Mouse (Mus musculus): ENCODE results near the gene Cobl.

The Cobl gene

GRCm38 (mm10) chr11:12314278-12315043 lies 150.3 kb downstream of the Cobl start:
- no peak for DNase-seq (ENCODE audit: low read depth, low spot score)

DNA sequence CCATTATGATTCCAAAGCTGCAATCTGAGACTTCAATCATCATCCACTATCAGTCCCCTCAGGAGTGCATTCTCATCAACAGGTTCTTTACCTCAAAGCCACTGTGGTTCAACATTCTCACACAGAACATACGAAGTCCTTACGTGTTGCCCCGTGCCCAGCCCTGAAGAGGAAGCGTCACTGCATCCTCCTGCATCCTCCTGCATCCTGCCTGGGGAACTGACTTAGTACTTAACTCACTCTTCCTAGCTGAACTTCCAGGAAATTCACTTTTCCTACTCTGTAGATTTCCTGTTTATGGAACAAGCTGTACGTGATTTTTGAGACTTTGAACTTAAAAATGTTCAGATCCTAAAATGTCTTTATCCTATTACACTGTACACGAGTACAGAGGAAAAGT lies 153.3 kb downstream of the Cobl start:
- DNase-seq (ENCODE audit: low read depth, low spot score), result no peak

DNA sequence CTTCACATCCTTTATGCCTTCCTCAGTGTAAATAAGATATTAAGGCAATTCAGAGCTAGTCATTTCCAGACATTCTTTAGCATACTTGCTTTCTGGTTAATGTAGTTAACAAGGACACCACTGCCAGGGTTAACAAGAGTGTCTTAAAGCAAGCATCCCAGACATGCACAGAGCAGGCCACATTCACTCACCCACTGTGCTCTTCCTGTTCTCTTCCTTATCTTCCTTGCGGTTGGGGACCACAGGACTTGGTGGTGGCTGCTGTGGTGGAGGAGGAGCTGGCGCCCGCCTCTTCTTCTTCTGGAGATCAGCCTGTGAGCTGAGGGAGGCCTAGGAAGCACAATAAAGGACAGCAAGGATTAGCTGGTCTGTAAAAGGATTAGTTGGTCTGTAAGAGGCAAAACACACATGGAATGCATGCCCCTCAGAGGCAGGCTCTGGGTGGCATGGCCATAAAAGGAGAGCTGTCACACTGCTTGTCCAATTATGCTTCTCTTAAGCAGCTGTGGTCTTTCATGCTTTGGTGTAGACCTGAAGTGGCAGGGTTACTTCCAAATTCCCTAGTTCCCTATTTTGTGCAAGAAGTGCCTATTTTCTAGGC lies 155.2 kb downstream of the Cobl start:
- no peak for DNase-seq (ENCODE audit: low read depth, low spot score)

GRCm38 (mm10) chr11:12304879-12305278 lies 159.9 kb downstream of the Cobl start:
- no peak for DNase-seq (ENCODE audit: low read depth, low spot score)

DNA sequence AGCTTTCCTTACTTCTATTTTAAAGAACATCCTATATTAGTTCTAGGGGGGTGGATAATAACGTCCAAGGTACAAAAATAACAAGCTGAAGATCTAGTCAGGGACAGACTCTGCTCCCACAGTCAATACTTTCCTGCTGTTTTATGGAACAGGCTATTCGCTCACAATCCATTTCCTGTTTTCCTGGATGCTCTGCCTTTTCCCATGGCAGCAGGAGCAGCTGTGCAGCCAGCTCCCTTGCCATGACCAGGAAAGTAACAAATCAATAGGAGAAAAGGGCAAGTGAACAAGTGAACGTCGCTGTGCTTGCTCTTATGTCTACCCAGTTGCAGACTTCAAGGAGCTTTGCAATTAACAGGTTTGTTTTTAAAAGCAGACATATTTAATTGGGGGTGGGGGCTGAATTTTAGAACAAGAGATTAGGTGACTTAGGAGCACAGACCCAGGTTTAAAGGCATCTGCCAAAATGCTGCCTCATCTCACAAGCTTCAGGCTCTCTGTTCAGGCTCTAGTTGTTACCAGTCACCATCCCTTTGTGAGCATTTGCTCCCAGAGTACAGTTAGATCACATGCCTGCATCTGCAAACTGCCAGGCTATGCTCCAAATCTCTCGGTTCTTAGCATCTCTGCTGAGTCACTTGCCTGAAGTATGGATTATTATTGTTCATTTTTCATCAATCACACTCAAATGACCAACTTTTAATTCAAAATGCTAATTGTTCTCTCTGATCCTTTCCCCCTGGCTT lies 164.9 kb downstream of the Cobl start:
- no peak for DNase-seq (ENCODE audit: low read depth, low spot score)

DNA sequence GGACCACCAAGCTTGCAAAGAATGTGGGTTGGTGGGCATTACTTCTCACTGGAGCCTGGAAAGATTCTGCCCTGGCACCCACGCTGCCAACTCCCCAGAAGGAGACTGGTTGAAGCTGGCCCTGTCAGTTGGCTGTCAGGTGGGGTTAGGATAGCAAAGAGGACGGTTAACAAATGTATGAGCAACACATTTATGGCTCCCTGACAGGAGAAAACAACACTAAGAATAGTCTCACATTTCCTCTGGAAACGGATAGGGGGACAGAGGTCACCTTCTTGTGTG lies 173.2 kb downstream of the Cobl start:
- no peak for DNase-seq (ENCODE audit: low read depth, low spot score)

- peak; percentile 62 for DNase-seq (ENCODE audit: low read depth, low spot score)
Observed at GRCm38 (mm10) chr11:12290911-12291653, 173.7 kb downstream of the Cobl start.

- no peak for DNase-seq (ENCODE audit: low read depth, low spot score)
Observed at GRCm38 (mm10) chr11:12285319-12286021, 179.3 kb downstream of the Cobl start.

DNA sequence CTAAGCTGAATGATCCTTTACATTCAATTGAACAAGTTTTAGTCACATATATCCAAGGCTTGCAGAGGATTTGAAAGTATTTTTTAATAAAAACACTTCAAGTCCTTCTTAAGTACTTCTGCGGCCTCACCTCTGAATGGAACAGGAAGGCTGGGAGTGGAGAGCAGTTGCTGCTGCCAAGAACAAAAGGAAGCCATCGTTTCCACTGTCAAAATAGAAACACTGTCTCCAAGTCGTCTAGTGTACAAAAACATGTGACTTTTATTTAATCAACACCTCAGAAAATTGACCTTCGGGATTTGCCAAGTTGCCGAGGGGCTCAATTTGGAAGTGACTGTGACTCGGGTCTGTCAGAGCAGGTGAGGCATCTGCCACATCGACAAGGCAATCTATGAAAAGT lies 184.0 kb downstream of the Cobl start:
- no peak for DNase-seq (ENCODE audit: low read depth, low spot score)

- DNase-seq (ENCODE audit: low read depth, low spot score), result no peak
Observed at GRCm38 (mm10) chr11:12274276-12274675, 190.5 kb downstream of the Cobl start.

GRCm38 (mm10) chr11:12273726-12274125 lies 191.0 kb downstream of the Cobl start:
- DNase-seq (ENCODE audit: low read depth, low spot score), result no peak

DNA sequence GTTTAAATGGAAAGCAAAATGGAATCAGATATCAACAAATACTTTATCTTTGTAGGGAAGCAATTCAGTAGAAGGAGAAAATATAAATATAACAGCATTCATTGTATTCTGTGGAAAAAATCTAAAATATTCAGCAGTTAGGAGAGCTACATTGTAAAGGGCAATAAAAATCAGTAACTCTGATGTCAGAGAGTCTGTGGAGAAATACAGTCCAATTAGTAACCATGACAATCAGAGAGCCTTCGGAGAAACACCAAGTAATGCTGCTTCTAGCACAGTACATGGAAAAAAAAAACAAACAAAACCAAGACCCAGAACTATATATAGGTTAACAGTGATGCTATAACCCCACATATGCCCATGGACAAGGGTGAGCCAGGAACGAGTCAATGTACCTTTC lies 206.3 kb downstream of the Cobl start:
- DNase-seq (ENCODE audit: low read depth, low spot score), result no peak

DNA sequence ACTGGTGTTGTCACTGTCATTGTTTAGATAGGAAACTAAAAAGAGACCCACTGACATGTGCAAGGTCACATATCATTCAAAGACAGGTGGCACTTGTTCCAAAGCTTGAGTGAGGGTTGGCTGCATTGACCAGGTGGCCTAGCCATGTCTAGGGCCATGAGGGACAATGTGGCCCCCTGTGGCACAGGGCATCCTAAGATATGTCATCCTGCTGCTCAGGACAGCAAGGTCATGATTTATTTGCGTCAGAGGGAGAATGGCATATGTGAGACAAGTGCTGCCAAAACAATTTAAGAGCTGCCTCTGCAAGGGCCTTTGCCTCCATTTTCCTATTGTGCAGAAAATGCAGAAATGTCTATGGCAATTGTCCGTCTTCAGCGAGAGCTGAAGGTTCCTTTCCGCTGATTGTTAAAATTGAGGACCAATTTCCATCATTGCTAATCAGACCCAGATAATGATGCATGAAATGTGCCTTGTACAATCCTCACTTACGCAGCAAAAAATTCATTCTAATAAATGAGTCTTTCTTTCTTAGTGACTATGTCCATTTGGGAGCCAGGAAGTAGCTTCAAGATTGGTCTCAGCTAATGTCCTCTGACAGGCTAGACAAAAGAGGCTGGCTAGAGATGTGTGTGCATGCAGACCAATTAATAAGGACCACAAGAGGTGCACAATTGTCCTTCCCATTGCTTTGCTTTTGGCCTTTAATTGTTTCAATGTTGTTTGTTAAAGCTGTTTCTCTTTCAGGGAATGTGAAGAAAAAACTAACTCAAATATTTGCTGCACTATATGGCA lies 207.2 kb downstream of the Cobl start:
- DNase-seq (ENCODE audit: low read depth, low spot score), result no peak

DNA sequence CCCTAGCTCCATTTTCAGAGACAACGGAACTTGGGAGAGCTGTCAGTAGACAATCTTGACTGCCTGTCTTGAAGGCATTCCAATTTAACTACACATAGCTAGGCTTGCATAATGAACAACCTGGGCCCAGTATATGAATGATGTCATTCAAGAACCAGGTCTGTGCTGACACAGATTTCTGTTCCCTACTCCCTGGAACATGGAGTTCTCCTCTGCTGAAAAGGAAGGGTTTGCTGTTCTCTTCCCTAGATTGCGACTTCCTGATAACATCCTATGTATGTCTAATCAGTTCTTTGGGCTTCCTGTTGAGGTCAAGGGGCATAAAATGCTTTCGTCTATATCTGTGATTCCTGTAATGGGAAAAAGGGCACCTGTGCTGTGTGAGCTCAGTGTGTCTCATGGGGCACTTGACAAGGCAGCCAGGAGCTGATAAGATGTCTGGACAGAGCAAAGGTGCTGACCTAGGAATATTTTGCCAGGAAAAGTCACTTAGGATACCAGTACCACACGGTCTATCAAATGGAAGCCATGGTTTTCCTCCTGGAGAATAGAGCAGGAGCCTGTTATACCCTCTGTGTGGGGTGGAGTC lies 219.3 kb downstream of the Cobl start:
- DNase-seq (ENCODE audit: low read depth, low spot score), result no peak

DNA sequence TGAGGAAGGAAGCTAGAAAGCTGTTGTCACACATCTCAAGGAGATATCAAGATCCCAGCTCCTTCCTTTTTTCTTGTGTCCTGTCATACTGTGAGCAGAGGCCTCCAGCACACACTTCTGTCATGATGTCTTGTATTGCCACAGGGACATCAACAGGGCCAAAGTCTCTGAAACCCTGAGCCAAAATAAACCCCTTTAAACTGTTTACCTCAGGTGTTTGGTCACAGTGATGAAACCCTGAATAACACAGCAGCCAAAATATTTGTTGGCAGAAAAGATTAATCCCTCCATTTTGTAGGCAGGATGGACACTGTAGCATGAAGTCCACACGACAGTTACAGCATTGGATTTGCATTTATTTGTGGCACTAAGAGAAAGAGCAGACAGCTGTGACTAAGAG lies 228.4 kb downstream of the Cobl start:
- no peak for DNase-seq (ENCODE audit: low read depth, low spot score)

- no peak for DNase-seq (ENCODE audit: low read depth, low spot score)
Observed at GRCm38 (mm10) chr11:12234876-12235275, 229.9 kb downstream of the Cobl start.

DNA sequence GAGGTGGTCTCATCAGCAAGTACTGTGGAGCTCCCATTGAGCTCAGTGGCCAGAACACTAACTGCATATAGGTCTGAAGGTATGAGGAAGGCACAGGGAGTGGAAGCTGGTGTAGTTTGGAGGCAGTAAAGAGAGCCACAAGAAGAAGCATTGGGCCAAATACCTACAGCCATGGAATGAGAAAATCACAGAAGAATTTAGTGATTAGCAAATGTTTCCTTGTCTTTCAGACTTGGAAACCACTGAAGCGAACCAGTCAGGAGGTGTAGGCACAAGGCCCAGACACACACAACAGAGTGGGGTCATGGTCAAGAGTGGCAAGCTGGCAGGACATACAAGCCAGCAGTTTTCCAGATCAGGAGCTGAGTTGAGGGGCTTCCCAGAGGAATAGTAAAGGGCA lies 230.6 kb downstream of the Cobl start:
- no peak for DNase-seq (ENCODE audit: low read depth, low spot score)

DNA sequence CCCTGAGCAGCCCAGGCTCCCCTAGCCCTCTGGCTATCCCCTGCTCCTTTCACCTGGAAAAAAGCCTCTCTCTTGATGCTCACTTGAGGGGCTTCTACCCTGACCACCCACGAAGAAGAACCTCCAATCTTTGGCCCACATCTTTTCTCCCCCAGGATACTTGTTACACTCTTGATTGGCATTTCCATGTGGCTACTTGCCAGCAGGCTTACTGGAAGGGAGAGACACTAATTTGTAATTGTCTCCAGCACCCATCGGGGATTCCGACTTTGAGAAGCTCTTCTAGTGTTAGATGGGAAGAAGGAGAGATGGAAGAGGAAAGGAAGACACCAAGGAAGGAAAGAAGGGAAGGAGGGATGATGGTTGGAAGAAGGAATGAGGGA lies 232.0 kb downstream of the Cobl start:
- DNase-seq (ENCODE audit: low read depth, low spot score), result no peak

GRCm38 (mm10) chr11:12232041-12232742 lies 232.6 kb downstream of the Cobl start:
- no peak for DNase-seq (ENCODE audit: low read depth, low spot score)

- no peak for DNase-seq (ENCODE audit: low read depth, low spot score)
Observed at GRCm38 (mm10) chr11:12231481-12232035, 233.2 kb downstream of the Cobl start.
